Mouse (Mus musculus): ENCODE measurements around the gene Gm1123.

DNA sequence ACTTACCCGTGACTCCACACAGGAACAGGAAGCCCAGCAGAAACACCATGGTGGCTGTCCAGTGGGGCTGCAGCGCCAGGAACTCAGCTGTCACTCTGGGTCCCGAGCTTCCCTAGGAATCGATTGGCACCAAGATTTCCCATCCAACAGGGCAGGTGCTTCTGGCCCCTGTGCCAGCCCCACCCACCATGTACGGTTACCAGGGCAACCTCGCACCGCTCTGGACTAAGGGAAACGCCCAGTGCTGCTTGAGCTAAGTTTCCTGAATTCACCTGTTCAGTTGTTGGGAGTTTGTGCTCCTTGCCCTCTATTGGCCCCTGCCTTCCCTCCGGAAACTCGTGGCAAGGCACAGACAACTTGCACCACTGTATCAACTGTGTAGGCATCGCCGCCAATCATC, at the start of gene Gm1123:
- TF ChIP-seq CTCF (IDR thresholded peaks at IDR 0.05; ENCODE audit: extremely low read depth, insufficient read depth, insufficient read length, insufficient replicate concordance): no peak
- no peak for TF ChIP-seq POLR2A (IDR thresholded peaks at IDR 0.05; ENCODE audit: low read depth, low read length)
